Mouse (Mus musculus): ENCODE measurements at regions not wholly inside any gene's neighbourhood (a gene's known extent, or its start where the extent isn't known, plus 50 kb on each side); places are given as distances from the start of the nearest gene placed in this dataset.
"Not testable (repeated sequence)": the region's sequence is repeated elsewhere in the genome, so short reads cannot be mapped to it uniquely, and the experiment has no call there.

GRCm38 (mm10) chr1:16904690-16905089 lies 811.6 kb upstream of the 4930444P10Rik start:
- DNase-seq, result no peak

- not testable (repeated sequence) for DNase-seq
Measured at GRCm38 (mm10) chr1:16868383-16868782, 775.3 kb upstream of the 4930444P10Rik start.

- not testable (repeated sequence) for DNase-seq
Measured at GRCm38 (mm10) chr1:16867086-16867835, 774.1 kb upstream of the 4930444P10Rik start.

- DNase-seq, result no peak
Measured at GRCm38 (mm10) chr1:16837111-16837510, 744.0 kb upstream of the 4930444P10Rik start.

- DNase-seq, result not testable (repeated sequence)
Measured at GRCm38 (mm10) chr1:16824709-16825108, 731.6 kb upstream of the 4930444P10Rik start.

- DNase-seq, result no peak
Measured at GRCm38 (mm10) chr1:16824057-16824456, 730.9 kb upstream of the 4930444P10Rik start.

GRCm38 (mm10) chr1:16821186-16821585 lies 728.1 kb upstream of the 4930444P10Rik start:
- DNase-seq, result no peak

GRCm38 (mm10) chr1:16816572-16816971 lies 723.4 kb upstream of the 4930444P10Rik start:
- no peak for DNase-seq

GRCm38 (mm10) chr1:16815731-16816130 lies 722.6 kb upstream of the 4930444P10Rik start:
- DNase-seq, result no peak

GRCm38 (mm10) chr1:16809370-16810150 lies 716.4 kb upstream of the 4930444P10Rik start:
- no peak for DNase-seq

GRCm38 (mm10) chr1:16798292-16798691 lies 705.2 kb upstream of the 4930444P10Rik start:
- peak; percentile 82 for DNase-seq

- DNase-seq, result no peak
Measured at GRCm38 (mm10) chr1:16796449-16796848, 703.3 kb upstream of the 4930444P10Rik start.

- no peak for DNase-seq
Measured at GRCm38 (mm10) chr1:16790733-16791309, 697.7 kb upstream of the 4930444P10Rik start.

- DNase-seq, result peak; percentile 12
Measured at GRCm38 (mm10) chr1:16779791-16780190, 686.7 kb upstream of the 4930444P10Rik start.

GRCm38 (mm10) chr1:16760951-16761350 lies 667.8 kb upstream of the 4930444P10Rik start:
- no peak for DNase-seq

Measured in cerebellum, adult 11 months (tissue).